Mouse (Mus musculus) frontal cortex, postnatal 36 days (tissue): ENCODE measurements around the gene Mt4.
"Not testable (repeated sequence)": the region's sequence is repeated elsewhere in the genome, so short reads cannot be mapped to it uniquely, and the experiment has no call there.

Experiments used
- DNase-seq, 2 experiments: peaks; one replicate each; pipeline ENCODE4 v3.0.0; 2022; ENCODE audit warnings: low spot score in 2 of 2

The Mt4 gene

GRCm38 (mm10) chr8:94134601-94135000 lies 2.4 kb upstream of the Mt4 start:
- DNase-seq: not testable (repeated sequence)

DNA sequence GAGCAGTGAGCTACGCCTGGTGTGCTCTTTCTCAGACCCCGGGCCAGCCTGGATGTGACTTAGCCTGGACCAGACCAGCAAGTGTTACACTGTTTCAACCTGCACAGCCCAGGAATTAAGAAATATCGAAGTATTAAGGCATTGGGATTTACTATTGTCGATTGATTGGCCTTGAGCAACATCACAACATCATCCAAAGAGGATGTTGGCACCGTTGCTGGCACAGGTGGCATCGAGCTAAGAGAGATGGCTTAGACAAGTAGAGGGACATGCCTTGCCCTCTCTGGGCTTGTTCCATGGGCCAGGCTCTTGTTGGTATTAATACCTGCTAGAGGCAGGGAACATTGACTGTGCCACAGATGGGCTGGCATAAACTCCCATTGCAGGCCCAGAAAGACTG lies 1.4 kb upstream of the Mt4 start:
- no peak for DNase-seq

DNA sequence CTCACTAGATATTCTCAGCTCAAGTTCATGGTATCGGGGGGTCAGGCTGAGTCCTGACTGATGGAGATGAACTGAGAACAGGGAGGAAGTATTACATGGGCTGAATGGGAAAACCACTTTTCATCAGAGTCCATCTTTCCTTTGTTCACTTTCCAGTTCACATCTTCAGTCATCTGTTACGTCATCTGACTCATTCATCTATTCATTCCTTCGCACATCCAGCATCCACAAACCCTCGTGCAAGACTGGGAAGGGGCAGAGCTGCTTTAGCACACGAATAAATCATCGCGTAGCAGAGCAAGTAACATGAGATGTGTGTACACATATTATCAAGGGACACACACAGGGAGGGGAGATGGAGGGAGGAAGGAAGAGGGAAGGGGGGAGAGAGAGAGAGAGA lies 805 bp upstream of the Mt4 start:
- DNase-seq: no peak

- no peak for DNase-seq
These were observed 3.3 kb downstream of the Mt4 start for GRCm38 (mm10) chr8:94140266-94140795.

GRCm38 (mm10) chr8:94148236-94148635 lies 11.2 kb downstream of the Mt4 start:
- DNase-seq: peak in 1 of 2 experiments; percentile 49

DNA sequence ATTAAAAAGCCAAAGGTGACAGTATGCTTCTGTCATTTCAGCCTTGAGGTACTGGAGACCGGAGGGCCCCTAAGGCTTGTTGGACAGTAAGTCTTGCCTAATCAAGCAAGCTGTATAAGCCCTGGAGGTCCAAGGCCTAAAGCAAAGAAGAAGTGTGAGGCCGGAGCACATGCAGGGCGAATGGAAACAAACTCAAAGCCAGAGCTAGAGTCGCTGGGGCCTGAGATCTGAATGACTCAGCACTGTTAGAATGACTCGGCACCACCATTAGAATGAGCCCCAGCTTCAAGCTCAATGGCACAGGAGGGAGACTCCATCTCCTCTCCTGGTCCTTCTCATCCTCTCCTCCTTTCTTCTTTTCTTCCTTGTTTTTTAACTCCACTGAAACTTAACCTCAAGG lies 13.9 kb downstream of the Mt4 start:
- no peak for DNase-seq

DNA sequence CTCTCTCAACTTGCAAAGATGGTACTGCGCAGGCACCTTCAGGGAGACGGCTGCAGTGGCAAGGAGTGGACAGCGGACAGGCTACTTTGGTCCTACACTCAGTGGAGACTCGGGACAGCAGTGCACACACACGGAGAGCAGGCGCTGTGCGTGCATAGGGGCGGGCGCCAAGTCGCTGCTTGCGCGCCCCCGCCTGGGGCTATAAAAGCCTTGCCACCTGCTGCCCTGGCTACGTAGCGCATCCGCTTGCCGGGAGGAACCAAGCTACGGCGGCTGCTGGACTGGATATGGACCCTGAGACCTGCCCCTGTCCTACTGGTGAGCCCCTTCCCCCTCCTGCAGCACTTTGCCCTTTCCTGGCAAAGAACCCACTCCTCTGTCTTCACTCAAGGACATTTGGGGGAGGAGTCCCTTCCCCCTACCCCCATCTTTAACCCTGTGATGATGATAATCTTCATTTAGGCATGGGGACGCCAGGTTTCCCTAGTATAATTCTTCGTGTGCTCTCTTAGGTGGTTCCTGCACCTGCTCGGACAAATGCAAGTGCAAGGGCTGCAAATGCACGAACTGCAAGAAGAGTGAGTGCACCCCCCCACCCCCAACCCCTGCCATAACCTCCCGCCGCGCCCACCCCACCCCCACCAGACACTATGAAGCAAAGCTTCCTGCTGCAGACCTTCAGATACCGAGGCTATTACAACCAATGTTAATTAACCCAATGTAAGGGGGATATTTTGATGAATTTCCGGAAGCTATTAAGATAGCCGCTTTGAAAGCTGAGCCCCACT lies 15.7 kb downstream of the Mt4 start, which contains the start of gene Mt3:
Gene Mt3 (plus strand): TSS at position 95 of the 788 bp plus-strand sequence.
- peak; percentile 88 to 90 for DNase-seq

GRCm38 (mm10) chr8:94153451-94153850 lies 16.5 kb downstream of the Mt4 start:
- DNase-seq: peak; percentile 56 to 60

- no peak for DNase-seq
These were observed 17.5 kb downstream of the Mt4 start for GRCm38 (mm10) chr8:94154537-94154936.

DNA sequence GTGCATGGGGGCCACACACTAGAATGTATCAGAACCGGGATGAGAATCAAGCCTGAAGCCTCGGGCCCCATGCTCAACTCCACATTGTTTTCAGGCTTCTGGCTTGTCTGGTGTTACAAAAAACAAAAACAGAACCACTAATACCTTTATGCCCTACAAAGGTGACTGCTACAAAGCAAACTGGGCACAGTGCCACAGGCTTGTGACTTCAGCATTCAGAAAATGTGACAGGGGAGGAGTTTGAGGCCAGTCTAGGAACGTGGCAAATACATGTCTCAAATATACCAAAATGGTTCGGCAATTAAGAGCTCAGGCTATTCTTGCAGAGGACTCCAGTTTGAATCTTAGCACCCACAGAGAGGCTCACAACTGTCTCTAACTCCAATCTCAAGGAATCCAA lies 19.1 kb downstream of the Mt4 start:
- no peak for DNase-seq

- DNase-seq: not testable (repeated sequence)
These were observed 28.8 kb downstream of the Mt4 start for GRCm38 (mm10) chr8:94165772-94166171.

- DNase-seq: peak; percentile 97
These were observed 30.2 kb downstream of the Mt4 start for GRCm38 (mm10) chr8:94167244-94167643.

- no peak for DNase-seq
These were observed 32.5 kb downstream of the Mt4 start for GRCm38 (mm10) chr8:94169547-94169946.

GRCm38 (mm10) chr8:94171321-94171755 lies 34.3 kb downstream of the Mt4 start:
- DNase-seq: no peak

- DNase-seq: peak in 1 of 2 experiments; percentile 71
These were observed 35.2 kb downstream of the Mt4 start, which contains the start of gene Mt2 for GRCm38 (mm10) chr8:94172075-94172808. Gene Mt2, plus strand, starts transcription at chr8:94172664.

GRCm38 (mm10) chr8:94172809-94173732 lies 36.1 kb downstream of the Mt4 start:
- DNase-seq: no peak

DNA sequence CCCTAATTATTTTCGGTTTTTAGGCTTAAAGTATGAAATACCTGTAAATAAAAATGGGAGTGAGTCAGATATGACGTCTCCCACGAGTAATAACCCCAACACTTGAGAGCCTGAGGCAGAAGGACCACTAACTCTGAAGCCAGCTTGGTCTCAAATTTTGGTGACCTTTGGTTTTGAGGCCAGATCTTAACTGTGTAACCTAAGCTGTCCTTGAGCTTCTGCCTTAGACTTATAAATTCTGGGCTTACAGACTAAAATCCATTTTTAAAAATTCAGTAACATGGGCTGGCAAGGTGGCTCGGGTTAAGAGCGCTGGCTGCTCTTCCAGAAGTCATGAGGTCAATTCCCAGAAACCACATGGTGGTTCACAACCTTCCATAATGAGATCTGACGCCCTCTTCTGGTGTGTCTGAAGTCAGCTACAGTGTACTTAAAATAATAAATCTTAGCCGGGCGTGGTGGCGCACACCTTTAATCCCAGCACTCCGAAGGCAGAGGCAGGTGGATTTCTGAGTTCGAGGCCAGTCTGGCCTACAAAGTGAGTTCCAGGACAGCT lies 36.9 kb downstream of the Mt4 start:
- DNase-seq: no peak

GRCm38 (mm10) chr8:94174619-94175213 lies 37.7 kb downstream of the Mt4 start:
- no peak for DNase-seq

GRCm38 (mm10) chr8:94177716-94178390 lies 40.9 kb downstream of the Mt4 start:
- no peak for DNase-seq
